Mouse (Mus musculus) retina, embryonic 14.5 days (tissue): ENCODE data around the gene Rexo1.
A peak's percentile ranks its signal among the peaks of the same experiment; 100 is the strongest.
"Not testable (repeated sequence)": the region's sequence is repeated elsewhere in the genome, so short reads cannot be mapped to it uniquely, and the experiment has no call there.

Source experiments
- DNase-seq: peaks from one replicate; pipeline ENCODE4 v3.0.0-alpha.2; 2015; ENCODE audit warnings: low spot score

The Rexo1 gene

DNA sequence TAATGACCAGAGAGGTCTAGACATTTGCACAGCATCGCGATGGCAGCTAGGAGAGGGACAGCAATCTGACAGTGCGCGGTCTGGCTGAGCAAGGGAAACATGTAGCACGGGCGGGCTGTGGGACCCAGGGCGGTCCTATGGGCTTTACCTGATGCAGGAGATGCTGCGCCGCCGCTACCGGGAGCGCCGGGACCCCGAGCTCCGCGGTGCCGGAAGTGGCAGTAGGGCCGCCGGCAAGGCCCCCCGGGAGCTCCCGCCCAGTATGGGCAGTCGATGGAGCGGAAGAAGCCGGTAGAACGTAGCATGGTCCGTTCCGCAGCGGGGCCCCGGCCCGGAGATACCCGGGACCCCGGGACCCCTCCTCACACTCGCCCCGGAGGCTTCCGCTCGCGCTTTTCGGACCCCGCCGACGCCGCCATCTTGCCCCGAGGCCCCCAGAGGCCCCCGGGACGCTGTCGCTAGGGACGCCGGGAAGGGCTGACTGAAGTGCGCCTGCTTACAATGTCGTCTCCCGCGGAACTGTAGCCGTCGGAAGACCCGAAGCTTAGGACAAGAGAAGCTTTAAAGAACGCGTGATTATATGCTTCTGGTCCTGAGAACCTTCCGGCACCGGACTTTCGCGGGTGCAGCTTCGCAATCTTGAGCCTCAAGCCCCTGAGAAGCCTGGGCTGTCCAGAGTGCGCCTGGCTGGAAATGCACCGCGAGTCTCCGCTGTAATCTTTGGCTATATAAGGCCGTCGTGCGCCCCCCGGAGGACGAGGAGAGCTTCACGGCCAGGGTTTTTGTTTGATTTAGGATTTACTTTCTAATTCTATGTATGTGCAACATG is at the start of gene Rexo1:
Rexo1 (minus strand) TSS at position 445 of the 829 bp plus-strand sequence.
- DNase-seq = peak; percentile 97

GRCm38 (mm10) chr10:80611024-80611423 is 49.7 kb upstream of the Rexo1 start:
- DNase-seq = peak; percentile 81

DNA sequence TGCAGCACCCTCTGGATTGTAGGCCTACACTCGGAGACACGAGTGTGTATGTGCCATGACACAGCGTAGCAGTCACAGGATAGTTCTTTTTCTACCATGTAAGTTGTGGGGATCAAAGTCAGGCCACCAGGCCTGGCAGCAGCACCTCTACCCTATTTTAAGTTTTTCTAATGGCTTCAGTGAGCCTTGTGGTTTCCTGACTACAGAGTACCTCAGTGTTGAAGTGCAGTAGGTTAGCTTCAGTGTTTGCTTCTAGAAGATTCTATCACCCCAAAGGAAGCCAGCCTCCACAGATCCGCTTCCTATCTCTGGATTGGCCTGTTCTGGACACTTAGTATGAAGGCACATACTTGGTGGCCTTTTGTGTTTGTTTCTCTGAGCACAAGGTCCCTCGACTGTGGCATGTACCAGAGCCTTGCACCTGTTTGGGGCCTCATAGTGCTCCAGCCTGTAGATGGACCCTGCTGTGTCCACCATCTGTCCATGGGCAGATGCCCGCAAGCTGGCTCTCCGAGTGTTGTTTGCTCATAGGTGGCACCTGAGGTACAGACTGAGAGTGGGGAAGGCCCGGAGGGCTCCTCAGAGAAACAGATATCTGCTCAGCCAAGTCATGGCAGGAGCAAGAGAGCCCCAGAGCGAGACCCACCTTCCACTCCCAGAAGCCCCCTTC is 48.9 kb upstream of the Rexo1 start:
- DNase-seq = no peak

DNA sequence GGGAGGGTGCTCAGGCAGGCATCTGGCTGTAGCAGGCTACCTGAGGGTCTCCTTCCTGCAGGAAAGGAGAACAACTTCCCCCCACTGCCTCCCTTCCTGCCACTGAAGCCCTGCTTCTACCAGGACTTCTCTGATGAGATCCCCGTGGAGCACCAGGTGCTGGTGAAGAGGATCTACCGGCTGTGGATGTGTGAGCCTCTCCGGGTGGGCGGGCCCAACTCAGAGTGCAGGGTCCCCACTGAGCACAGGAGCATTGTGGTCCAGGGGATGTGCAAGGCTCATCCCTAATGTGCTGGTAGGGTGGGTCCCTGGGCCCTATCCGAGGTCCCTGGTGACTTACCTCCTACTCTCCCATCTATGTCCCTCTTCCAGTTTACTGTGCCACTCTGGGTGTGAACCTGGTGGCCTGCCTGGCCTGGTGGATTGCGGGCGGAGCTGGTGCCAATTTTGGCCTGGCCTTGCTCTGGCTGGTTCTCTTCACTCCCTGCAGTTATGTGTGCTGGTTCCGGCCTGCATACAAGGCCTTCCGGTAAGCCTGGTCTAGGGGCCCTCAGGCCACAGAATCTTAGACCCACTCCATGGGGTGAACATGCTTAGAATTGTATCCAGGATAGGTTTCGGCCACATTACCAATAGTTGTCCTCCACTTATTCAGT is 48.0 kb upstream of the Rexo1 start:
- no peak for DNase-seq

DNA sequence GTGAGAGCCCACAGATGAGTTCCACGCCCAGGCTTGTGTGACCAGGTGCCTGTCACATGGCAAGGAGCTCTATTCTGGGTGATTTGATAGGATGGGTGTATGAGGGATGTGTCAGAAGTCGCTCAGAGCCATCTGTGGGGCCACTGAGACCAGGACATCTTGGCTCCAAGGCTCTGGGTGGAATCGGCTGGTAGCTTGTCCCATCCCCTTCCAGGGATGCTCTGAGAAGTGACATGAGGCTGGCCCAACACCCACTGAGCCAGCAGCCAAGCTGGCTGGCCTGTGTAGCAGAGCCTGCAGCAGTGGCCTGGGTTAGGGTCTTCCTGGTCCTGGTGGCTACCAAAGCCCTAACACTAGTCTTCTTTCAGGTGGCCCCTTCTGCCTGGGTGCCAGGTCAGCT is 47.1 kb upstream of the Rexo1 start:
- DNase-seq = no peak

DNA sequence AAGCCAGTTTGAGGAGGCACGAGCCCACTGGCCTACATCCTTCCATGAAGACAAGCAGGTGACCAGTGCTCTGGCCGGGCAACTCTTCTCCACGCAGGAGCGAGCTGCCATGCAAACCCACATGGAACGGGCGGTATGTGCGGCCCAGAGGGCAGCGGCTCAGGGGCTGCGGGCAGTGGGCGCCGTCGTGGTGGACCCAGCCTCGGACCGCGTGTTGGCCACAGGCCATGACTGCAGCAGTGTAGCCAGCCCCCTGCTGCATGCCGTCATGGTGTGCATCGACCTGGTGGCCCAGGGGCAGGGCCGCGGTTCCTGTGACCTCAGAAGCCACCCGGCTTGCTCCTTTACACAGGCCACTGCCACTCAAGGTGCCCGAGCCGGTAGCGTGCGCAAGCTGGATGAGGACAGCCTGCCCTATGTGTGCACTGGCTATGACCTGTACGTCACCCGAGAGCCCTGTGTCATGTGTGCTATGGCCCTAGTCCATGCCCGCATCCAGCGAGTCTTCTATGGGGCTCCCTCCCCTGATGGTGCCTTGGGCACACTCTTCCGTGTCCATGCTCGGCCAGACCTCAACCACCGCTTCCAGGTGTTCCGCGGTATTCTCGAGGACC is 45.5 kb upstream of the Rexo1 start:
- no peak for DNase-seq

DNA sequence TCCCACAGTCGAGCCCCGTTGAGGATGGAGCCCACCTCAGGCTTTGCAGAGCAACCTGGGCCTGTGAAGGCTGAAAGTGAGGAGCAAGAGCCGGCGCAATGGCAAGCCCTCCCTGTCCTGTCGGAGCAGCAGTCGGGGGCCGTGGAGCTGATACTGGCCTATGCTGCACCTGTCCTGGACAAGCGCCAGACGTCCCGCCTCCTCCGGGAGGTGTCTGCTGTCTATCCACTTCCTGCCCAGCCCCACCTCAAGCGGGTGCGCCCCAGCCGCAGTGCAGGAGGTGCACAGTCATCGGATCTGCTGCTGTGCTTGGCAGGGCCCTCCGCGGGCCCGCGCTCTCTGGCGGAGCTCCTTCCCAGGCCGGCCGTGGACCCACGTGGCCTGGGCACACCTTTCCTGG is 44.9 kb upstream of the Rexo1 start:
- no peak for DNase-seq

DNA sequence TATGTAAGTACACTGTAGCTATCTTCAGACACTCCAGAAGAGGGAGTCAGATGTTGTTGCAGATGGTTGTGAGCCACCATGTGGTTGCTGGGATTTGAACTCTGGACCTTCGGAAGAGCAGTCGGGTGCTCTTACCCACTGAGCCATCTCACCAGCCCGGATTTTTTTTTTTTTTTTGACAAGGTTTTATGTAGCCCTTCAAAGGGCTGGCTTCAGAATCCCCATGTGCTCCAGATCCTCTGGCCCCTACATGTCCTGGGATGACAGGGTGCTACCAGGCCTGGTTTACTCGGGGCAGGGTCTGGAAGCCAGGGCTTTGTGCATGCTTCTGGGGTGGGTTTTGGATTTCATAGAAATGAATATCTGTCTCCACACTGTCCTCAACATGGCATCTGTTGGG is 44.4 kb upstream of the Rexo1 start, which contains the start of gene Gm49322:
Gm49322 (plus strand) TSS at position 301 of the 400 bp plus-strand sequence.
- not testable (repeated sequence) for DNase-seq

DNA sequence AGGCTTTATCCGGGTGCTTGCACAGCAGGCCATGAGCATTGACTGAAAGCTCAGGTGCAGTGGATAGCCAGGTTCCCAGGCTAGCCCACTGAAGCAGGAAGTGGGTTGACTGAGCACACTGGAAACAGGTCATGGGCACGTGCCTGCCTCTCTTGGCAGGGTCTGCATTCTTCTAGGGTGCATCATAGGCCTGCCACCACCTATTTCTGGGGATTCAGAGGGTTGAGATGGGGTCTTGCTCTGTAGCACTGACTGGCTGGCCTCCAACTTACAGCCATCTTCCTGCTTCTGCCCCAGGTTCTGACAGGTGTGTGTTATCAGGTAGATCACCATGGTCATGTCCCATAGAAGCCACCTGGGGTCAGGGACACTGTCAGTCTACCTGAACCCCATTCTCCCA is 43.6 kb upstream of the Rexo1 start:
- no peak for DNase-seq

- no peak for DNase-seq
Measured at GRCm38 (mm10) chr10:80604001-80604509, 42.7 kb upstream of the Rexo1 start.

DNA sequence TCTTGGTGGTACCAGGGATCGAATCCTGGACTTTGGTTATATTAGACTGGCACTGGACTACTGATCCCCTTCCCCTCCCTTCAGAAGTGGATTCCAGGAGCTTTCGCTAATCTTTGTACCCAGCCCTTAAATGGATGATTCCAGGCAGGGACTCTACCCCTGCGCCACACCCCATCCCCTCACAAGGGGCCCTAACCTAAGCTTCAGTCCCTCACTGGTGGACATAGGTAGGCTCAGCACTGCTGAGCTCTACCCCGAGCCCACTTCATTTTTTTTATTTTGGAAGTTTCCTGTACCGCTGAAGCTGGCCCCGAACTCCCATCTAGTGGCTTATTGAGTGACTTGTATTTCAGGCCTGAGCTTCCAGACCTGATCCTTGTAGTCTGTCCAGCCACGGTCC is 42.0 kb upstream of the Rexo1 start:
- no peak for DNase-seq

GRCm38 (mm10) chr10:80602698-80603325 is 41.5 kb upstream of the Rexo1 start, which contains the start of the genes Scamp4 and Adat3:
TSS of gene Scamp4 (plus strand) at chr10:80602872.
TSS of gene Adat3 (plus strand) at chr10:80602880.
- peak; percentile 96 for DNase-seq

GRCm38 (mm10) chr10:80596318-80596717 is 35.0 kb upstream of the Rexo1 start:
- no peak for DNase-seq

DNA sequence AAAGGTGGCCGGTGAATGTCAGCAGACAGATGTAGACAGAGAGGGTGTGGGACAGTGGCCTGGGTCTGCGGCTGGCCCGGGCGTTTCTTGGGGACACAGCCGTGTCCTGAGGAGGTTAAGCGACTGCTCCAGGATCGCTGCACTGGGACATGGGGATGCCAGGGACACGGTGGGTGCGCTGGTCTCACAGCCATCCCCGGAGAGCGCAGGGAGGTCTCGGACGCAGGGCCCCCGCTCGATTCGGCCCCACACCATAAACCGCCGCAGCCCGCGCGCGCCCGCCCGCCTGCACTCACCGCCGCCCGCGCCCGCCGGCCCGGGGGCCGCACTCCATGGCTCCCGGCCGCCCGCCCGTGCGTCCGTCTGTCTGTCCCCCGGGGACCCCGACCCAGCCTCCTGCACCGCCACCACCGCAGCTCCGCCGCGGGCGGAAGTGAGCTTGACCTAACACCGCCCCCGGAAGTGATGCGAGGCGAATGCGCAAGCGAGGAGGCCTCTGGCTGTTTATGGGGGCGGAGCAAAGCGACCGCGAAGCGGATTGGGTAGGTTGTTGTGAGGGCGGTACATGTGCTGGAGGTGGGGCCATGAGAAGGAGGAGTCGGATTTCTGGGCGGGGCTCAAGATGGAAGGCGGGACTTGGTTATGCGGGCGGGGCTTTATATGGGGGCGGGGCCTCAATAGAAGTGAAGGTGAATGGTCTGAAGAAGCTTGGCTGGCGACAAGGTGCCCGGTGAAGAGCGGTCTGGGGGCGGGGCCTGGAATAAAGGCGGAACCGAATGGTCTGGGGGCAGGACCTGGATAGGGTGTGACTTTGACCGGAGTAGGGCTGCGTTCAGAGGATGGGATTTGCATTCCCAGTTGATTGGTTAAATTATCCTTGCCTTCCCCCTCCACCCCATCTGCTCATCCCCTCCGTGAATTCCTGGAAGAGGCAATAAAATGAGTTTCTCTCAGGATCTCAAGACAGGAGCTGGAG is 28.8 kb upstream of the Rexo1 start, which contains the start of gene Abhd17a:
Abhd17a (minus strand) TSS at position 463 of the 976 bp plus-strand sequence.
- DNase-seq = peak; percentile 97

GRCm38 (mm10) chr10:80589127-80589878 is 27.9 kb upstream of the Rexo1 start:
- no peak for DNase-seq

DNA sequence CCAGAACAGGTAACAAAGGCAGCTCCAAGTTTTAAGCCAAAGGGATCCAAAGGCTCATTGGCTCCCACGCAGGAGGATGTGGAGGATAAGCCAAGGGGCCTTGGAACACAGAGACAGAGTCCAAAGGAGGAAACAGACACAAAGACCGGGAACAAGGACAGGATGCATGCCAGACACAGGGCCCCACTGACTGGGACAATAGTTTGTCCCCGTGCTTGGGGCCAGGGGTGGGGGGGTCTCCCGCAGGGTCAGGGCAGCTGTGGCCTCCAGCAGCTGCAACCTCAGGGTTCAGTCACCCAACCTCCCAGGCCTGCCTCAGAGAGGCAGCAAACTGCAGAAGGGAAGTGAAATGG is 25.9 kb upstream of the Rexo1 start:
- no peak for DNase-seq

GRCm38 (mm10) chr10:80586407-80587304 is 25.3 kb upstream of the Rexo1 start:
- DNase-seq = no peak

DNA sequence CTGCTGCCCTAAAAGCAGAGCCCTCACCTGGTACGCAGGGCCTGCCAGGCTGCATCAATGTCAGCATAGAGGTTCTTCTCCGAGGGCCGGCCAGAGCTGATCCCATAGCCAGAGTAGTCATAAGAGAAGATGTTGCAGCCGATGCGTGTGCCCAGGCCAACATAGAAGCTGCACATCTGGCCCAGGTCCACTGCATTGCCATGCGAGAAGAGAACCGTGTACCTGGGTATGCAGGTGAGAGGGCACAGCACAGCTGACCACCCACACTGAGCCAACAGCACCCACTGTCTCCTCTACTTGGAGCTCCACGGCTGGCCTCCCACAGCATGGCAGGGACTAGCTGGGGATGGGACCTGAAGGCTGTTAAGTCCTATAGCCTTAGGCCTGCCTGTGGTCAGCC is 24.2 kb upstream of the Rexo1 start:
- DNase-seq = no peak
